Mouse (Mus musculus) heart, adult 11 months (tissue): ENCODE measurements at regions not wholly inside any gene's neighbourhood (a gene's known extent, or its start where the extent isn't known, plus 50 kb on each side); places are given as distances from the start of the nearest gene placed in this dataset.
A peak's percentile ranks its signal among the peaks of the same experiment; 100 is the strongest.

Experiments used
- DNase-seq: peaks from one replicate; pipeline ENCODE4 v3.0.0; 2022

DNA sequence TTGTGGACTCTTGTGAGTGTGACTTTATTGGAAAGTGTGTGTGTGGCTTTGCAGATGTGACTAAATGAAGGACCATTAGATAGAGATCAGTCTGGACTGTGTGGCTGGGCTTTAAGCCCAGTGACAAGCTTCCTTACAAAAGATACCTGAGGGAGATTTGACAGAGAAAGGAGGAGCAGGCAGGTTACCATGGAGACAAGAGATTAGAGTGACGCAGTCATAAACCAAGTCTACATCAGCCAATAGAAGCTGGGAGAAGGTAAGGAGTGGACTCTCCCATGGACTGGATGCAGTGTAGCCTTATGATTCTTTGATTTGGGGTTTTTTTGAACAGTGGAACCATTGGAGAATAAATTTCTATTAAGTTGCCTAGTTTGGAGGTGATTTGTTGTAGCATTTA, 181.6 kb upstream of the Gm6793 start:
- no peak for DNase-seq

DNA sequence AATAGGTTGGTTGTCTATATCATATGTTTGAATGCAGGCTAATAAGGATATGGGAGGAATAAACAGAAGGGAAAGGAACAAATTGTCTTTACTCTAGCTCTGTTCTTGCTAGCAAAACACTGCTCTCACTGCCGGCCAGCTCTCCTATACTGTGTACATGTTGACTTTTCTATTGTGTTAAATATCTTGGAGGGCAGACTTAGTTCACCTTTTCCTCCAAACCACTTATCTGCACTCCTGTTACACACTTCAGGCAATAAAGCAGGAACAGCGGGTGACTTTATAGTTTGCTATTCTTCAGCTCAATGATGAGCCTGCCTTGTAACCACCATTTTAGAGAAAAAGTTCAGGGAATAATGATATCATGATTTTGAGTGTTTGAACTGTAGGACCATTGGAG, 181.0 kb upstream of the Gm6793 start:
- DNase-seq, result no peak

DNA sequence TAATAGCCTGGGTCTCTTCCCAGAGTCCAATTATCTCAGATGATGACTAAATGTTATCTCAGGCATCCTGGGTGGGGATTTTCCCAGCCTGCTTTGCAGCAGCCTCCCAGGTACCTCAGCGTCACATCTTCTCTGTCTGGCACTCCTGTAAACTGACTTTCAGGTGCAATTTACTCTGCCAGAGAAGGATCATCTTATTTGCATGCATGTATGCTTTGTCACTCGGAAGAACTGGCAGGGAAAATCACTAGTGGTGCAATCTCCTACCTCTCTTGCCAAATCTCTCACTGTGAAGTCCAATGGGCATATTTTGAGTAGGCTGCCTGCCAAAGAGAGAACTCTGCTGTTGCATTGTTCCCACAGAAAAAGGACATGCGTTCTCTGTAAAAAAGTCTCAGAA, 177.0 kb upstream of the Gm6793 start:
- DNase-seq, result no peak

DNA sequence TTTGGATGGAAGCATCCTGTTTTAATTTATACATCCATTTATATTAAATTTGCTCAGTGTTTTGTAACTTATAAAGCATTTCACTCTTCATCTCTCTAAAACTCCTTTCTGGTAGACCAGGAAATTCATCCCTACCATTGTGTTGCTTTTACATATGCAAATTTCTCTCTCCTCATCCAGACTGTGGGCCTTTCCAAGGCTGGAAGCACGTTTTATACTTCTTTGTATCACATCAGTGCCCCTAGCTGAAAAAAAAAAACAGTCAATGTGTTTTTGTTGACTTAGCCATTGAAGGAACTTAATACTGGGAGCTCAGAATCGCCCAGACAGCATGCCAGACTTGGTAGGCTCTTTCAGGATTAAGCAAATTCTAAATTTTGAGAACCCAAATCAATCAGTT, 174.9 kb upstream of the Gm6793 start:
- no peak for DNase-seq

DNA sequence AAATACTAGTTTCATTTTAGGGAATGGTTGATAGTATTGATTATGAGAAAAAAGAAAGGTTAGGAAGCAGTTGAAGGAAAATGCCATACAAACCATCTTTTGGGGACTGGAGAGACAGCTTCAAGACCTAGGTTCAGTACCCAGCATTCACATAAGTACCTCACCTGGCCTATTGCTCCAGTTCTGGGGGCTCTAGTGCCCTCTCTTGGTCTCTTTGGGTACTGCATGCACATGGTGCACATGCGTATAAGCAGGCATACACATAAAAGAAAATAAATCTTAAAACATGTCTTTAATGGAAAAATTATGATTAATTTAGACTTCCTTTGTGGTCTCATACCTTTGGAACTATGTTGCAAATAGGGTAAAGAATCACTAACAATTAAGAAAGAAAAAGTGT, 155.3 kb upstream of the Gm6793 start:
- DNase-seq, result no peak

DNA sequence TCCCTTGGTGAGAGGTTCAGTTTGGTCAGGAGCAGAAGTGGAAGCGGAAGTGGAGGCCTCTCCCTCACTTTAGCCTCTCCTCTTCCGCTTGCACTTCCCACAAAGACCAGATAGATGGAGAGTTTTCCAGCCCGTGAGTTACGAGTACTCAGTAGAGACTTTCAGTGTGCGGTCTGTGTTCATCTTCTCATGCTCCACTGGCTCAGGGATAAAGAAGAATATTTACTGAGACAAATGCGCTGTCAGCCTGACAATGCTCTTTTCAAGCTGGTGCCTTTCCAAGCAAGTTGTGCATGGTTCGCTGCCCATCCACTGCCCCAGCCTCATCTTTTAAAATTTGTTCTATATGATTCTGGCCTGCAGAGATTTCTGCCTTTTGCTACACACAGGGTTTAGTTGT, 141.8 kb upstream of the Gm6793 start:
- DNase-seq, result peak; percentile 35

DNA sequence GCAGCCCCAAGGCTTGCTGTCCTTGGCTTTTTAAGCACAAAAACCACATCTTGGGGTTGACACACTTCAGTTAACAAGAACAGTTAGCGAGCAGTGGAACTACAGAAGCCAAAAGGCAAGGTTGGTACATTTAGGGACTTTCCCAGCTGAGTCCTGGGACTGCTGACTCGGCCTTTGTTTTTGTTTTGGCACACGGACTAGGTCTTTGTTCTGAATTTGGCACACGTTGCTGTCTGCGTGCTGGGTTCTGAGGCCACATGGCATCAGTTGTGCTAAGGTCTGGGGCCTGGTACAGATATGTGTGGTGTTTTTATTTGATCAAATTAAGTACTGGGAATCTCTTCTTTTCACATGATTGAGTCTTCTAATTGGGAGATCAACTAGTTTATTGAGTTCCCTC, 124.1 kb upstream of the Gm6793 start:
- no peak for DNase-seq

DNA sequence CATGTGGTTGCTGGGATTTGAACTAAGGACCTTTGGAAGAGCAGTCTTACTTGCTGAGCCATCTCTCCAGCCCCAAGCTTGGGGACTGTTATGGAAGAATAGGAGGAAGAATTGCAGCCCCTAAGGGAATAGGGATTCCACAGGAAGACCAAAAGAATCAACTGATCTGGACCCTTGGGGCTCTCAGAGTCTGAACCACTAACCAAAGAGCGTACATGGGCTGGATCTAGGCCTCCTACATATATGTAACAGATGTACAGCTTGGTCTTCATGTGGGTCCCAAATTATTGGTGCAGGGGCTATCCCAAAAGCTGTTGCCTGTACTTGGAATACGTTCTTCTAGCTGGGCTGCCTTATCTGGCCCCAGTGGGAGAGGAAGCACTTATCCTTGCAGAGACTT, 115.4 kb upstream of the Gm6793 start:
- DNase-seq, result peak; percentile 55

DNA sequence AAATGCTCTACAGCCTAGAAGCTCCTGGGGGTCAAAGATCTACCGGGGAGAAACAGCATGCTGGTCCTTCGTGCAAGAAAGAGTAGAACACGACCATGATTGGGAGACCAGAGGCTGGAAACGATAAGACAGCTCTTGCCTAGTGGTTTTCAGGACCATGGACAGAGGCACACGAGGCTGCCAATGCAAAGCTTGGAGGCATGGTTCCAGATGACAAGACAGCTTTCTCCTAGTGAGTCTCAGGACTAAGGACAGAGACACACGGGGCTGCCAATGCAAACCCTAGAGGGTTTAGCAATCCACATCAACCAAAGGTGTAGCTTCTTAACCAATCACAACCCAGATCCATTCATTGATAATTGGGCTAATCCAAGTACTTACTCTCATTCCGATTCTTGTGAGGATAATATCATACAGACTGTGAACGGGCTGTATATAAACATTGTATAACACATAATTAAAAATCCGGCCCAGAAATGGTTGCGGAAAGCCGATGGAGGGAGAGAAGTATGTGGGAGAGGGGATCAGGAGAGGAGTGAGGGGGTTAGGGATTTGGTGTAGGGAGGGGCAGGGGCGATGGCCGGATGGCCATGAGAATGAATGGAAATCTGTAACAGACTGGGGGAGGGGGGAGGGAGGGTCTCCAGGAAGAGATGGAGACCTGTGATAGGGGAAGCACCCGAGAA, 114.1 kb upstream of the Gm6793 start:
- peak; percentile 86 for DNase-seq

DNA sequence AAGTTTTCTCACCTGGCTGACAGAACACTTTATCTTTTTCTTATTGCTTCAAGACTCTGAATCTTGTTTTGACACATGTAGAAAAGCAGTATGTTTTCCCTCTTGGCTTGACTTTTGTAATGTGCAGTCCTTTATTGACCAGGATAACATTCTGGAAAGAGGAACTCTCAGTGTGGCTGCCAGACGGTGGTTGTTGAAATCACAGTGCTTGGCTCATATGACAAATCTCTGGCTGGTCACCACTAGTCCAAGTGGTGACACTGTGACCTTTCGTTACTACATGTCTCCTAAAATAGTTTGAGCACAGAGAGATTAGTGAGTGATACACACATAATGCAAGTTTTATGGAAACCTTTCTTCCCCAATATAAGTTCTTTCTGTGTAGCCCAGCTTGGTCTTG, 97.1 kb upstream of the Gm6793 start:
- DNase-seq, result peak; percentile 89

DNA sequence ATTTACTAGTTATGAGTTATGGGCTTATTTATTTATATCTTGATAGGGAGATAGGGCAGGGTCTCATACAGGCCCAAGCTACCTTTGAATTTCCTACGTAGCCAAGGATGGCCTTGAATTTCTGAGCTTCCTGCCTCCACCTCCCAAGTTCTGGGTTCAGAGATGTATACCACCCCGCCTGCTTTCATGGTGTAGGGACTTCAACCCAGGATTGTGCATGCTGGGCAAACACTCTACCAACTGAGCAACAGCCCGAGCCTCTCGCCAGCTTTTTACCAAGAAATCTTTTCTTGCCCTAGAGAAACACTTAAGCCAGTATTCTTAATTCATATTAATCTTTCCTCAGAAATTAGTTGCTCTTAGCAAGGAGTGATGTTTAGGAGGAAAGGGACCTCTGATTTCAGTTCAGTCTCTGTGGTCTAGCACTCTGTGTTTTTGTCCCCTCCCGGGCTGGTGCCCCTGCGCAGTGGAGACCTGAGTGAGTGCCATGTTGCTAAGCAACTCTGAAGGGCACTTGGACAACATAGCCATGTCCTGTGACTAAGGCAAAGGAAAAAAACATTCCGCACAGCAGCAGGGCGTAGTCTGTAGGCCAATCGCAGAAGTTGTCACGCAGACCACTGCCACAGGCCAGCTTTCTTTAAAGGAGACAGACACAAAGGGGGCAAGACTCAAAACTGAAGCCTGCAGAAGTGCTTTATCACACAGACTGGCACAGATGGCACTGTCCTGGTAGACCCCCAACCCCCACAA, 83.2 kb upstream of the Gm6793 start:
- peak; percentile 97 for DNase-seq

DNA sequence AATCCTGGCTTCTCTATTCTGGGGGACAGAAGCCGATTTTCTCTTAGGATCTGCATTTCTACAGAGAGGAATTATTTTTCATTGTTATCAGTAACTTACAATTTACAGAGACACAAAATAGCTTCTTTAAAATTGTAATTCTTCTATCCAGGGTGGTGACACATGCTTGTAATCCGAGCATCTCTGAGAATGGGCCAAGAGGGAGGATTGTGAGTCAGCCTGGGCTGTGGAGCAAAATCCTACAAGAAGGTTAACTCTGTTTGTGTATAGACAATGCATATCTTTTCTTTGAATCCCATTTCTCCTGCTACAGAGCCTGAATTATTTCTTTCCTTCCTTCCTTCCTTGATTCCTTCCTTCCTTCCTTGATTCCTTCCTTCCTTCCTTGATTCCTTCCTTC, 80.0 kb upstream of the Gm6793 start:
- no peak for DNase-seq

DNA sequence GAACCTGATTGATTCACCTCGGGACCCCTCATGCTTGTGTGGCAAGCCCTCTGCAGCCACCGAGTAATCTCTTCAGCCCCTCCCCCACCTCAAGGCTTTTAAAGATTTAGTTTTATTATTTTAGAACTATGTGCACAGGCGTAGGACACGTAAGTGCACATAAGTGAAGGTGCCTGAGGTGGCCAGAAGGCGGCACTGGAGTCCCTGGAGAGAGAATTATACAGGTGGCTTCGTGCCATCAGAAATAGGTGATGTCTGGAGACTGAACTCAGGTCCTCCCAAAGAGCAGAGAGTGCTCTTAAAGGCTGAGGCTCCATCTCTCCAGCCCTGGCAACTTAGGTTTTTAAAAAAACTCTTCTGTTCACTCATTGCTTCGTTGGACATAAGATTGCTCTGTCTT, 78.7 kb upstream of the Gm6793 start:
- peak; percentile 33 for DNase-seq

DNA sequence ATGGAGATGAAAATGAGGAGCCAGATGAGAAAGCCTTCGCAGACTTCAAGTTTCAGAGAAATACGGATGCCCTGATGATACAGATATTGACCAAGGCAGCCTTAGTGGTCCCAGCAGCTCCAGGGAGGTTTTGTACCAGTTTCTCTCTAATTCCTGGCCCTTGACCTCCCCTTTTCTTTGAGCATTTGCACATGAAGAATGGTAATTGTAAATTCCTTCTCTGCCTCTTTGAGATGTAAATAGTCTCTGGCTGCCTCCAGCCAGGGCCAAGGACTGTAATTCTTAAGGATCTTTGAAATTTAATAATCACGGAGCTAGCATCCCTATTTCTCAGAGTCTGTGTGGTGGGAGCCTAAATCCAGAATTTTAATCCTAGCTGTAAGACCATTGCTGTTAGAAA, 78.0 kb upstream of the Gm6793 start:
- DNase-seq, result peak; percentile 2

DNA sequence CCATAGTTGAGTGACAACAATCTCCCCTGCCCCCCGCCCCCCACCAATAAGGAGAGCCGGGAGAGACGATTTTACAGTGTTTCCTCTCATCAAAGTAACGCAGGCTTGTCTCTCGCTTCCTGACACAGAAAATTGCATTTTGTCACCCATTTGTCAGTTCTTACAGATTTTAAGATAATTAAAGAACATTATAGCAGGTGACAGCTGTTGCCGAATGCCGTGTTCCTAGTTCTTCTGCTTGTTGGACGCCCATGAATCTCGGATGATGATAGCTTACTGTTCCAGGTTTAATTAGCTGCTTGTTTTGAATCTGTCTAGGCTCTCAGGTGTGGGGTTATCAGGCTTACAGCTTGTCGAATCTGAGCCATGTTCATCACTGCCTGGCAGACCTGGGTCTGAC, 63.8 kb upstream of the Gm6793 start:
- peak; percentile 60 for DNase-seq

DNA sequence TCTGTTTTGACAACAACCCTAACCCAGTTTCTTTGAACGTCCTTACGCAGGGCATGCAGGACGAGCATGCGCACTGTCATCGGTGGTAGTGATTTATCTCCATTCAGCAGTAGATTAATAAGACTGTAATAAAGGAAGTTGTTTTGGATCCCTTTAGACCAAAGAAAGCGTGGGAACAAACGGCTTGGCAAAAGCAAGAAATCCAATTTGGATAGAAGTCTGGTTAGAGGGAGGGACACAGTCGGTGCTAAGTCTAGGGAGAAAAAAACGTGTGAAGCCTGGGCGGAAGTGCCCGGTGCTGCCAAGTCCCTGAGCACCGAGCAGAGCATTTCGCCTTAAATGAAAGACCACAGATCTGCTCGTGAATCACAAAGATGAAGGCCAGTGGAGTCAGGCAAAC, 57.4 kb upstream of the Gm6793 start:
- DNase-seq, result peak; percentile 37

DNA sequence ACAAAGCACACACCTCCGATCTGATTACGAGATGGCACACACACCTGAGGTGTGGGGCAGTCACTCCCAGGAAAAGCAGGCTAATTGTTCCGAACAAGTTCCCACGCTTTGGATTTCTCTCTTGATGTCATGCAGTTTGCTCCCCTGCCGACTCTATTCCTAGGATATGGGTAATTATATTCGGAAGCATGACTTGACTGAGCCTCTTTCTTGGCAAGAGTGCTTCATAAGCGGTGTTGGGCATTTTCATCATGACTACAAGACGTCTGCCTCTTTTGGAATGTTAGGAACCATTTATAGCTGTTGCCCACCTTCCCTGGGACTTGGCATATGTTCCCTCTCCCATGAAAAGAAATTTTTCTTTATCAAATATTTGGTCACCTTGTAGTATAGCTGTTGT, 55.4 kb upstream of the Gm6793 start:
- DNase-seq, result peak; percentile 70
